Mouse (Mus musculus): ENCODE results near the gene Frmpd4. TPM values are rescaled to one million over a fixed set of nuclear protein-coding genes. Genes with fewer than 3 reads are reported as not detected.
A peak's percentile ranks its signal among the peaks of the same experiment; 100 is the strongest.

The Frmpd4 gene
- polyA plus RNA-seq, 1 experiment from 2014 or later, result 0.48 TPM

DNA sequence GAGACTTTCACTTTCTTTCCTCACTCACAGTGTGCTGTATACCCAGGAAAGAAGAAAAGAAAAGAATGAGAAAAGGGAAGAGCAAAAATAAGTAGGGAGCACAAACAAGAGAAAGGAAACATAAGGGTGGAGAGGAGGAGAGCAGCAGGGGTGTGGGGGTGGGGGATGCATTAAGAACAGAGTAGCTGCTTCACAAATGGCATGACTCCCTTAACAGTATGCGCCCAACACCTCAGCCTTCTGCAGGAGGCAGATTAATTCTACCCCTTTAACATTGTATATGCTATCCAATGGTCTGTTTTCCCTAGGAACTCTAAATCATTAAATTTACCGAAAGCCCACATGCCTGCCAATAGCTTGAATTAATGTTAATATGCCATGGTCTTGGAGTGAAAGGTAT, 766.9 kb downstream of the Frmpd4 start:
- Histone ChIP-seq H3K27ac (no peak overlapping the region), H3K9me3 (no peaks in the 10 kb centered on the region), H3K9ac (no peak overlapping the region), H3K4me2 (replicated peaks) (no peak overlapping the region), H3K4me3 (no peak overlapping the region), H3K36me3 (no peaks in the 10 kb centered on the region), H3K4me1 (no peaks in the 10 kb centered on the region), H3K27me3 (replicated peaks) (no peaks in the 10 kb centered on the region)
- WGBS, result 91% methylated on average over 2 of the region's 2 CpGs
- ATAC-seq (ENCODE audit: low FRiP score, low read depth), result no peak

DNA sequence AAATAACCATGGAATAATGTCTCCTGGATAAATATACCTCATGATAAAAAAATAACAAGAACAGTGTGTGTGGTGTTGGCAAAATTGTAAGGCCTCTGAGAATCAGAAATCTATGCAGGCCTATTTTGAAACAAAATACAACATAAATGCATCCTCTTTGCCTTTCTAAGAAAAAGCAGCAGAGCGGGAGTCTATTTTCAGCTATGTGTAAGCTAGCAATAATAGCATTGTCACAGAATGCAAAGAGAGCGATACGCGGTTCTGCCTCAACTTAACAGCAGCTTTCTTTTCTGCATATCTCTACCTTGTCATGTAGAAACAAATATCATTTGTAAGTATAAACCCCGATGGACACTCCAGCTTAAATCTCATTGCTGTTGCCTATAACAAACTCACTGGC, 768.5 kb downstream of the Frmpd4 start:
- no peaks in the 10 kb centered on the region for H3K27me3 ChIP-seq (replicated peaks)
- H3K9me3 ChIP-seq, result no peaks in the 10 kb centered on the region
- H3K9ac ChIP-seq, result no peak overlapping the region
- H3K27ac ChIP-seq, result no peak overlapping the region
- no peak for ATAC-seq (ENCODE audit: low FRiP score, low read depth)
- no peaks in the 10 kb centered on the region for H3K36me3 ChIP-seq
- H3K4me3 ChIP-seq, result no peak overlapping the region
- no peaks in the 10 kb centered on the region for H3K4me1 ChIP-seq
- no peak overlapping the region for H3K4me2 ChIP-seq (replicated peaks)
- 94% methylated on average over 5 of the region's 5 CpGs for WGBS

DNA sequence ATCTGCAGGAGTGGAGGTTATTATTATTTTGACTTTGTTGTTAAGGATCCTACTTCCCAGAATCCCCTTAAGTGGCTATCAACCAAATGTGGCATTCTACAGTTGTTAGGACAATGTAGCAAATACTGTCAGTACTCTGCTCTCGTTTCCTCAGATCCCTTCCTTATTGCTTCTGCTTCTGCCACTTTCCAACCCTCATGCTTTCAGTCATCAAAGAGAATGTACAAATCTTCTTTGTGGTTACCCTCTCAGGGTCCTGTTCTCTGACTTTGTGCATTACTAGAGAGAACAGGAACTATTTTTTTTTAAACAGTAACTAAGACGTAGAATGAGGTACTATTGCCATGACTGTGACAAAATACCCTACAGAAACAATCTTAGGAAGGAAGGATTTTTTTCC, 788.3 kb downstream of the Frmpd4 start:
- Histone ChIP-seq H3K4me1 (no peaks in the 10 kb centered on the region), H3K4me3 (no peak overlapping the region), H3K4me2 (replicated peaks) (no peak overlapping the region), H3K9me3 (no peaks in the 10 kb centered on the region), H3K36me3 (no peaks in the 10 kb centered on the region), H3K27me3 (replicated peaks) (peaks cover 3% of the 10 kb centered on the region; the same call in 1 of the 2 replicates), H3K27ac (no peak overlapping the region), H3K9ac (no peak overlapping the region)
- 89% methylated on average over 2 of the region's 2 CpGs for WGBS
- ATAC-seq (ENCODE audit: low FRiP score, low read depth), result no peak

DNA sequence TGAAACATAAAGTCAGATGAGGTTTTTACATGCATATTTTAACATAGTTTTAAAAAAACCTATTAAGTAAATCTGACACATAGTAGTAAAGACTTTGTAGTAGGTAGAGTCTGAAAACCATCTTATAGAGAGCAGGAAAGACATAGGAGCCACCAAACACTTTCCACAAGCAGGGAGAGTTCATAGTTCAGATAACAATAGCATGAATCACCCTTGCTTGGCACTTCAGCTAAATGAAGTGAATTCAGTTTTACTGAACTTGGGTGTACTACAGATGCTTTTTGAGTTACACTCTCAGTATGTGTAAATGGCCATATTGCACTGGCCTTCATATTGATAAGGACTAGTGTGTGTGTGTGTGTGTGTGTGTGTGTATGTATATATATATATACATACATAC, 793.5 kb downstream of the Frmpd4 start:
- H3K27me3 ChIP-seq (replicated peaks), result no peaks in the 10 kb centered on the region

DNA sequence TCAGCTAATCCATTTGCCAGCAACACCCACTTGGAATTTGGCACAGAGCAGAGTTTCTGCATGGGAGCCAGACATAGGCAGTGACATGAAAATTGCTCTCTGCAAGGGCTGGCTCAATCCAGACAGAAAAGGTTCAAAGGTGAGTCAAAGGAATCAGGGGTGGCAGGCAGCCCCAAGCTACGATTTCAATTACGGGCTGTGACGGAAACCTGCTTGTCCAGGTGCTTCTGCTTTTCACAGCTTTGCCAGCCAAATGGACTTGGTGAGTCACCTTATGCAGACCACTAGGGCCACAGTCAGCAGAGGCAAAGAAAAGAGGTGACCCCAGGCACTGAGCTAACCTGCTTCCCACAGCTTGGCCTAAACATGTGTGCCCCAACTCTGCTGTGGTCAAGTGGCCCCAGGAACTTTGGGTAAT, 857.5 kb downstream of the Frmpd4 start:
- ATAC-seq (ENCODE audit: low FRiP score, low read depth), result no peak
- Histone ChIP-seq H3K9me3 (no peaks in the 10 kb centered on the region), H3K9ac (no peak overlapping the region), H3K27ac (no peak overlapping the region), H3K36me3 (no peaks in the 10 kb centered on the region), H3K4me2 (replicated peaks) (no peak overlapping the region), H3K4me1 (no peaks in the 10 kb centered on the region), H3K4me3 (no peak overlapping the region), H3K27me3 (replicated peaks) (no peaks in the 10 kb centered on the region)
- whole genome bisulfite sequencing, result 79% methylated on average over 3 of the region's 3 CpGs

More for the DNA sequence above, 793.5 kb downstream of the Frmpd4 start:
- H3K4me2 ChIP-seq (replicated peaks), result no peak overlapping the region
- H3K9me3 ChIP-seq, result no peaks in the 10 kb centered on the region
- no peaks in the 10 kb centered on the region for H3K36me3 ChIP-seq
- H3K9ac ChIP-seq, result no peak overlapping the region
- H3K4me1 ChIP-seq, result no peaks in the 10 kb centered on the region
- no peak overlapping the region for H3K4me3 ChIP-seq
- no peak overlapping the region for H3K27ac ChIP-seq
- no peak for ATAC-seq (ENCODE audit: low FRiP score, low read depth)

DNA sequence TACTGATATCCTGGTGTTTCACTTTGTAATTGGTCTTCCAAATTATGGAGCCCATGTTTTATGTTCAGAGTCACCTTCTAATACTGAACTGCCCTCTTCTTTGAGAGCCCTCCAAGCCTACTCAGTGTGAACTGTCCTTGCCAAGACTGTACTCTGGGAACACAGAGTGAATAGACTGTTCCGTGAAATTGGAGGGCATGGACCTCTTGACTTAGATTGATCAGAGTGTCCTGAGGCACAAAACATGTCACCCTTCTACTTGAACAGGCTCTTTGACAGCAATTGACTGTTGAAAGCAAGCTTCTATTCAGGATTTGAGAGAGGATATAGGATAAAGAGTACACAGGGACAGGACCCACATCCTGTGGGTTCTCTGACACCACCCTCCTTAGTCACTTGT, 857.9 kb downstream of the Frmpd4 start:
- no peak overlapping the region for H3K27ac ChIP-seq
- 52% methylated on average over 1 of the region's 1 CpGs for WGBS
- no peak overlapping the region for H3K4me2 ChIP-seq (replicated peaks)
- H3K27me3 ChIP-seq (replicated peaks), result no peaks in the 10 kb centered on the region
- no peak for ATAC-seq (ENCODE audit: low FRiP score, low read depth)
- H3K36me3 ChIP-seq, result no peaks in the 10 kb centered on the region
- H3K9ac ChIP-seq, result no peak overlapping the region
- H3K4me1 ChIP-seq, result no peaks in the 10 kb centered on the region
- H3K9me3 ChIP-seq, result no peaks in the 10 kb centered on the region
- no peak overlapping the region for H3K4me3 ChIP-seq

DNA sequence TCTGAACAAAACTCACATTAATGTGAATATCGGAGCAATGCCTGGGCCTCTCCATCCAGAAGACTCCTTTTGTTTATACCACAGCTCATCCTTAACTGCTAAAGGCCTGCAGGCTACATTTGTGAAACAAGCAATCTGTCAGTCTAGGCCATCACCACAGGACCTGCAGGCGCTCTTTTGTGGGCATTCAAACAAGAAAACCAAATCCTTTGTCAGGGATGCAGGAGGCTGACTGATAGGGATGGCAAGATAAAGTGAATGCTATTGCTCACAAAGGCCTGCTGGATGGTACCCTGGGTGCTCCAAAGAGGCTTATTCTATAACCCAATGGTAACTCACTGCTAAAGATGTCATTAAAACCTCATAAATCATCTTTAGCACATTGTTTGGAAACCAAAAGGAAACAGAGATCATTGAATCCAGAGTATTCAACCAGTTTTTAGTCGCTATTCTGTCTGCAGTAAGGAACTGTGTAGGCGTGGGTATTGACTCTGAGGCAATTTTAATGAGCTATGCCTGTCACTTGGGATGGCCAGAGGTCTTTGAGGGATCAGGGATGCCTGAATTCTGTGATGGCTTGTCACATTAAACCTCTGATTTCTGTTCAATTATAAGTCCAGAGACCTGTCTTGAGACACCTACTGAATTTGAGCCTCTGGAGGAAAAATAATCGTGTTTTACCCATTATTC, 922.1 kb downstream of the Frmpd4 start:
- 30% methylated on average over 5 of the region's 5 CpGs for WGBS
- peak; percentile 87 for ATAC-seq (ENCODE audit: low FRiP score, low read depth)
- Histone ChIP-seq H3K4me3 (no peak overlapping the region), H3K27ac (no peak overlapping the region), H3K4me2 (replicated peaks) (no peak overlapping the region), H3K9ac (no peak overlapping the region), H3K36me3 (no peaks in the 10 kb centered on the region), H3K27me3 (replicated peaks) (peaks cover 9% of the 10 kb centered on the region; the same call in 1 of the 2 replicates), H3K4me1 (no peaks in the 10 kb centered on the region), H3K9me3 (no peaks in the 10 kb centered on the region)

DNA sequence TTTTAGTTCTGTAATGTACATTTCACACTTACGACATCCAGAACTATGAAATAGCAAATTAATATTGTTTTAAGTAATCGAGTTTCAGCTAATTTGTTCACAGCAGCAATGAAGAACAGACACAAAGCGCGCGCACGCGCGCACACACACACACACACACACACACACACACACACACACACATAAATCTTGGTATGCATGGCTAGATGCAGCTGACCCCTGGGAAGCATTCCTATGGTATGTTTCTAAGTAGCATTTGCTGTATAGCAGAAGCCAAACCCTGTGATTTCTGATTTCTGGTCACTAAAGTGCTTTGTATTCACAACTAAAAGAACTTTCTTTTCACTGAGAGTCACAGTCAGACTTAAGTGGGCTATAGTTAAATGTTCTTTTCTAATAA, 922.8 kb downstream of the Frmpd4 start:
- no peak overlapping the region for H3K27ac ChIP-seq
- no peaks in the 10 kb centered on the region for H3K36me3 ChIP-seq
- H3K9me3 ChIP-seq, result no peaks in the 10 kb centered on the region
- peak; percentile 61; the same call in 1 of the 2 replicates for ATAC-seq (ENCODE audit: low FRiP score, low read depth)
- H3K27me3 ChIP-seq (replicated peaks), result peaks cover 11% of the 10 kb centered on the region; the same call in 1 of the 2 replicates
- H3K9ac ChIP-seq, result no peak overlapping the region
- H3K4me1 ChIP-seq, result no peaks in the 10 kb centered on the region
- H3K4me2 ChIP-seq (replicated peaks), result no peak overlapping the region
- WGBS, result 68% methylated on average over 8 of the region's 8 CpGs
- H3K4me3 ChIP-seq, result no peak overlapping the region

DNA sequence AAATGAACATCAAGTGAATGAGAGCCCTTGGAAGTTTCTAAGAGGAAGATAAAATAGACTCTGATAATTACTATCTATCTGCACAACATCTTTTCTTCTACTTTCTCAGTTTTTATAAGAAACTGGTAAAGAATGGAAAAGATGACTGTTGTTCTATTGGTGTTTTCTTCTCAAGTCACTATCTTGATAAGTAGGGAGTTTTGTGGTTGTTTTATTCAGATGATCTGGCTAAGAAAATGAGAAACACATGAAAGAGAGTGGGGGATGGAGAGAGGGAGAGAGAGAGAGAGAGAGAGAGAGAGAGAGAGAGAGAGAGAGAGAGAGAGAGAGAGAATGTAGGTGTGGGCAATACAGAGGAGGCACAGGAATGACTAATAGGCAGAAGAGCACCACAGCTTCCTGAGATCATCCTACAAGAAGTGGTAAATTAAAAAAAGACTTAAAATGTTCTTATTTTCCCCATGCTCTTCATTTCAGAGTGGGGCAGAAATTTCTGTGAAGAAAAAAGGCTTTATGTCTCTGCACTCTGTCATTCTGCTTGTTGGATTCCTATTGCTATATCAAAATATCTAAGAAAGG, 979.3 kb downstream of the Frmpd4 start:
- H3K36me3 ChIP-seq, result no peaks in the 10 kb centered on the region
- no peaks in the 10 kb centered on the region for H3K27me3 ChIP-seq (replicated peaks)

DNA sequence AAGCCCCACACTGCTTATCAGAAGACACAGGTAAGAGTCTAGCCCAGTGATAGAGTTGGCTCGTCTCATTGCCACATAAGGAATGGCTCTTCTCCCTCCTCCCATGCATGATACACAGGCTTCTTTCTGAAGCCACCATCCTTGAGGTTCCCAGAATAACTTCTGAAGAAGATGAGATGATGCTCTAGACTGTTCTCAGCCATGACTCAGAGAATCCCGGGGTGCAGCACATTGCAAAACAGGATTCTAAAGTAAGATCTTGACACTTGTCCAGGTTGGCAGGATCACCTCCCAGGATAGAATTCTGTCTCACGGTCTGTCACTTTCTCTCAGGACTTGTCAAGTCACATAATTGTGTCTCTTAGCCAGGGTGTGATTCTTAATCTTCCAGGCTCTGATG, 1024.2 kb downstream of the Frmpd4 start:
- no peak for ATAC-seq (ENCODE audit: low FRiP score, low read depth)
- Histone ChIP-seq H3K4me1 (no peaks in the 10 kb centered on the region), H3K27ac (no peak overlapping the region), H3K9me3 (no peaks in the 10 kb centered on the region), H3K4me3 (no peak overlapping the region), H3K36me3 (no peaks in the 10 kb centered on the region), H3K9ac (no peak overlapping the region), H3K27me3 (replicated peaks) (no peaks in the 10 kb centered on the region), H3K4me2 (replicated peaks) (no peak overlapping the region)
- WGBS, result 89% methylated on average over 3 of the region's 3 CpGs

More for the DNA sequence above, 979.3 kb downstream of the Frmpd4 start:
- H3K4me1 ChIP-seq, result no peaks in the 10 kb centered on the region
- ATAC-seq (ENCODE audit: low FRiP score, low read depth), result no peak
- no peaks in the 10 kb centered on the region for H3K9me3 ChIP-seq
- H3K9ac ChIP-seq, result no peak overlapping the region
- no peak overlapping the region for H3K27ac ChIP-seq
- no peak overlapping the region for H3K4me2 ChIP-seq (replicated peaks)
- no peak overlapping the region for H3K4me3 ChIP-seq

DNA sequence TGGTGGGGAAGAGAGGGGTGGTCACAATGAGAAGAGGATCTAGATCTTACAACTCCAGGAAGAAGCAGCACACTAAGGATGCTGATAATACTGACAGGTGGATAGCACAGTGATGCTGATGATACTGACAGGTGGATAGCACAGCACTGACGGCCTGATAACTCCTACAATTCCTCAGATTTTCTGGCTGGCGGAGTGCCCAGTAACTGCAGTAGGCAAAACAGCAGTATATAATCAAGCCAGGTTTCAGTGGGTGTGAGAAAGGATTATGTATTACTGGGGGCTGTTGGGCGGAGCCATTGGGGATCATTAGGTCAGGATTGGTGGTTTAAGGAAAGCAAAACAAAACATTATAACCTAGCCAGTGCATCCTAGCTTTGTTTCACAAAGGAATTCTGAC, 1053.9 kb downstream of the Frmpd4 start:
- H3K4me2 ChIP-seq (replicated peaks), result no peak overlapping the region
- H3K4me3 ChIP-seq, result no peak overlapping the region
- H3K4me1 ChIP-seq, result no peaks in the 10 kb centered on the region
- H3K9ac ChIP-seq, result no peak overlapping the region
- 88% methylated on average over 3 of the region's 3 CpGs for WGBS
- no peaks in the 10 kb centered on the region for H3K36me3 ChIP-seq
- H3K27me3 ChIP-seq (replicated peaks), result no peaks in the 10 kb centered on the region
- no peak overlapping the region for H3K27ac ChIP-seq
- no peaks in the 10 kb centered on the region for H3K9me3 ChIP-seq
- ATAC-seq (ENCODE audit: low FRiP score, low read depth), result no peak

DNA sequence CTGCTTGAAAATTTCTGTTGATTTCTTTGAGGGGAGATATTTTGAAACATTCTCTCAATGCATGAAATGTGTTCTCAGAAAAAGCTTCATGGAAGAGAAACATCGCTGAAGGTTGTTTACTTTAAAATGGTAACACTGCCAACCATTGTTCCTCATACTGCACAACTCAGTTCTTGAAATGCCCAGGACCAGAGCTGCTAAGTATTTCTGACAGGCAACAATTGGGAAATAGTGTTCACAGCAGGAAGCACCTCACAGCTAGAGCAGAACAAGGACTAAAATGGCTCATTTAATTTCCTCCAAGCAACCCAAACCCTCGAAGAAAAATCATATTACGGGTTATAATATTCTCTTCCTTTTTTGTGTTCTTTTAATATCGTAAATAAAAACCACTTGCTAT, 1054.5 kb downstream of the Frmpd4 start:
- WGBS, result 69% methylated on average over 4 of the region's 4 CpGs

DNA sequence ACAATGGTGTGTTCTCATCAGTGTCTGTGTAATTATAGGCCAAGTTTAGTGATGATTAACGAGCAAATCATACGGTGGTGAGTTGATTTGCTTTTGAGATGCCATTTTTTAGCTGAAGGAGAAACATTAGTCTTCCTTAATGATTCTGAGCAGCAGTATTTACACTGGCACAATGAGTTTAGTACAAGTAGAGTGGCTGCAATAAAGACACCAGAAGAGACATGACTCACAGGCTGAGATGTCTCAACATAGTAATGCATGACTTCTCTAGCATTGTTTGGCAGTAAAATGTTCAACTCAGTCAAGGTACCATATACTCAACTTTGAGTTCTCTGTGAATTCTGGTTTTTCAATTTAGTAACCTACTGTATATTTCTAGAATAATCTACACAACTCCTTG, 1058.6 kb downstream of the Frmpd4 start:
- 90% methylated on average over 2 of the region's 2 CpGs for WGBS
- Histone ChIP-seq H3K4me2 (replicated peaks) (no peak overlapping the region), H3K27me3 (replicated peaks) (no peaks in the 10 kb centered on the region)

More for the DNA sequence above, 1054.5 kb downstream of the Frmpd4 start:
- ATAC-seq (ENCODE audit: low FRiP score, low read depth), result no peak
- H3K36me3 ChIP-seq, result no peaks in the 10 kb centered on the region
- H3K4me1 ChIP-seq, result no peaks in the 10 kb centered on the region
- no peak overlapping the region for H3K9ac ChIP-seq
- no peak overlapping the region for H3K4me2 ChIP-seq (replicated peaks)
- H3K4me3 ChIP-seq, result no peak overlapping the region
- no peaks in the 10 kb centered on the region for H3K9me3 ChIP-seq
- no peak overlapping the region for H3K27ac ChIP-seq
- H3K27me3 ChIP-seq (replicated peaks), result no peaks in the 10 kb centered on the region

More for the DNA sequence above, 1058.6 kb downstream of the Frmpd4 start:
- no peak overlapping the region for H3K27ac ChIP-seq
- no peak overlapping the region for H3K9ac ChIP-seq
- H3K36me3 ChIP-seq, result no peaks in the 10 kb centered on the region
- H3K4me3 ChIP-seq, result no peak overlapping the region
- no peak for ATAC-seq (ENCODE audit: low FRiP score, low read depth)
- H3K9me3 ChIP-seq, result no peaks in the 10 kb centered on the region
- no peaks in the 10 kb centered on the region for H3K4me1 ChIP-seq
